Mouse (Mus musculus) forebrain, embryonic 12.5 days (tissue): Measurements from ENCODE around the gene Hmx1. TPM values are rescaled to one million over a fixed set of nuclear protein-coding genes. Genes with fewer than 3 reads are reported as not detected.

ENCODE experiments used
- ATAC-seq: fragments of 200-750 bp; cut with Nextera tagmentation; 2 replicates; pipeline ENCODE4 v1.8.0; 2017; ENCODE audit warnings: moderate TSS enrichment; ENCODE audit not compliant: low FRiP score
- H3K27ac ChIP-seq: fragments of 300-500 bp; sonication (generic); 2 replicates; pipeline ENCODE4 v1.5.1; 2016; ENCODE audit warnings: mild to moderate bottlenecking
- H3K27me3 ChIP-seq: fragments of 300-500 bp; sonication (generic); 2 replicates; pipeline ENCODE4 v1.6.1; 2016; ENCODE audit warnings: mild to moderate bottlenecking
- H3K36me3 ChIP-seq: fragments of 300-500 bp; sonication (generic); replicated peaks from 2 replicates; pipeline ENCODE4 v1.6.1; 2016; ENCODE audit warnings: mild to moderate bottlenecking
- H3K4me1 ChIP-seq: fragments of 300-500 bp; sonication (generic); 2 replicates; pipeline ENCODE4 v1.6.1; 2016
- H3K4me2 ChIP-seq: fragments of 300-500 bp; sonication (generic); 2 replicates; pipeline ENCODE4 v1.6.1; 2016; ENCODE audit warnings: mild to moderate bottlenecking, moderate library complexity
- H3K4me3 ChIP-seq: fragments of 300-500 bp; sonication (generic); replicated peaks from 2 replicates; pipeline ENCODE4 v1.5.1; 2016; ENCODE audit warnings: mild to moderate bottlenecking
- H3K9ac ChIP-seq: fragments of 300-500 bp; sonication (generic); 2 replicates; pipeline ENCODE4 v1.6.1; 2016; ENCODE audit warnings: mild to moderate bottlenecking
- H3K9me3 ChIP-seq: fragments of 300-500 bp; sonication (generic); 2 replicates; pipeline ENCODE4 v1.6.1; 2016
- whole genome bisulfite sequencing: fragments of 180-500 bp; shearing (Covaris S2); methylation state at CpG from one replicate; pipeline ENCODE4 v1.1.7; 2016; 5-methylcytosine and 5-hydroxymethylcytosine counted together
- polyA plus RNA-seq: library from polyadenylated mRNA; unstranded; fragments of >200 nt; fragmentation: Nextera tagmentation; extraction: Ambion mirVana; gene quantifications from 2 replicates; pipeline ENCODE4 v1.2.1, GENCODE M21; 2016

Hmx1 gene
- 0.51 and 0.86 TPM in 2 replicates for polyA plus RNA-seq

DNA sequence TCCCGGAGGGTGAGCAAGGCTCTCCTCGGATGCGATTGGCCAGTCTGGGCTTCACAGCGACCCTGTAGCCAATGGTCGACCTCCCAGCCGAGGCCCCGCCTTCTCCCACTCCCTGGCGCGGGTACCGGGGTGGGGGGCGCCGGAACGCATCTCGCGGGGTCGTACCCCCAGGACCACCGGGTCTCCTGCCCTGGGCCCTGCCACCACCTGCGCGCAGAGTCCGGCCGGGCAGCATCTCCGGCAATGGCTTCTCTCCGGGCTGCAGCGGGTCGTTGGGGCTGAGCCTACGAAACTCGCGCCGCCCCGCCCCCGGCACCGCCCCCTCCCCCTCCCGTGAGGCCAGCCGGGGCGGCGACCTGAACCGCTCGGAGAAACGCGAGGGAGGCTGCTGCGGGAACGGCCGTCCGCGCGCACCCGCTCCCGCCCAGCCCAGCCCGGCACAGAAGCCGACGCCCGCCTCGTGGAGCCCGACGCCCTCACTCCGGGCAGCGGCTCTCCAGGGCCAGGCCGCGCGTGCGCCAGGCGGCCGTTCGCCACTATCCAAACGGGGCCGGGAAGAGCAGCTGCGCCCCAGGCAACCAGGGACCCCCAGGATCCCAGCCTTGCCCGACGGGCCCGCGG is at the start of gene Hmx1:
Hmx1 (plus strand) TSS at position 618 of the 621 bp plus-strand sequence.
- Histone ChIP-seq H3K4me2 (peak within 1 kb of the TSS; percentile 75), H3K27ac (no peak within 1 kb of the TSS), H3K4me1 (peaks cover 27% of the 10 kb centered on the region), H3K36me3 (no peaks in the 10 kb centered on the region), H3K4me3 (peak within 1 kb of the TSS; percentile 54), H3K27me3 (peaks cover 100% of the 10 kb centered on the region), H3K9ac (peak within 1 kb of the TSS; percentile 17; the same call in 1 of the 2 replicates), H3K9me3 (no peaks in the 10 kb centered on the region)
- ATAC-seq, result peak; percentile 95
- WGBS, result under 1% methylated on average over 50 of the region's 71 CpGs

DNA sequence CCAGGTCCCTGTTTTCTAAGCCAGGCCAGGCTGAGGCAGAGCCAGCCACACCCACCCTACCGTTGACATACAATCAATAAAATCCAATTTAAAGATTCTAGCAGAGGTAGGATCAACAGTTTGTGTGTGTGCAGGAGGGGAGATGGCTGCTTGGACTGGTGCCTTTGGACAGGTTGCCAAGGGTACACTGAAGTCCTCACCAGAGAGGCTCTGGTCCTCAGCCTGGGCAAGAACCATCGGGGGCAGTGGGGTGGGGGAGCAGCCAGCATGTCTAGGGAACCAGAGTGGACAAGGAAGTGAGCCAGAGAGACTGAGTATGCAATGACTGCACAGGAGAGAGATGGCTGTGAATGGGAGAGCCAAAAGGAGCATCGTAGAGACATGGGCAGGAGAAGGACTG is 43.8 kb upstream of the Hmx1 start:
- ATAC-seq, result no peak
- 89% methylated on average over 3 of the region's 3 CpGs for WGBS
- no peaks in the 10 kb centered on the region for H3K9me3 ChIP-seq
- no peaks in the 10 kb centered on the region for H3K4me1 ChIP-seq
- no peak overlapping the region for H3K4me2 ChIP-seq
- no peak overlapping the region for H3K27ac ChIP-seq
- peaks cover 9% of the 10 kb centered on the region; the same call in 1 of the 2 replicates for H3K27me3 ChIP-seq
- no peak overlapping the region for H3K9ac ChIP-seq
- no peaks in the 10 kb centered on the region for H3K36me3 ChIP-seq
- H3K4me3 ChIP-seq, result no peak overlapping the region

DNA sequence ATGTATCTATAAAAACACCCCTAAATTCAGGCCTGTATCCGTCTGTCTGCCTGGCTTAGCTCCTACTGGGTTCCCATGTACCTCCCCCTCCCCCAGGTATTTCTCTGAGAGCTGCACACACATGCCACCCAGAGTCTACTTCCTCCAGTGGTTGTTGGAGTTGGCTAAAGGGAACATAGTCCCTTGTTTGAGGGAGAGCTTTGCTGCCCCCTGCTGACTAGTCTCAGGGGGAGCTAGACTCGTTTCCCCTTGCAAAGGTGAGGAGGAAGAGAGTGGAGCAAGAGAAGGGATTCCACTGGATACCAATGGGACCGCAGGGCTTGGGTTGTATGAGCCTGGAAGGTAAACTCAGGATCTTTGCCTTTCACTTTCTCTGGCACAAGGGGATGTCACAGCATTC is 40.1 kb upstream of the Hmx1 start:
- peaks cover 9% of the 10 kb centered on the region; the same call in 1 of the 2 replicates for H3K27me3 ChIP-seq
- no peaks in the 10 kb centered on the region for H3K36me3 ChIP-seq
- no peak overlapping the region for H3K9ac ChIP-seq
- no peaks in the 10 kb centered on the region for H3K4me1 ChIP-seq
- H3K4me3 ChIP-seq, result no peak overlapping the region
- H3K9me3 ChIP-seq, result no peaks in the 10 kb centered on the region
- ATAC-seq, result 0 out of 2 replicates have a peak, but pooled peaks have one; percentile 17
- WGBS, result 13% methylated on average over 3 of the region's 3 CpGs
- H3K27ac ChIP-seq, result no peak overlapping the region
- H3K4me2 ChIP-seq, result no peak overlapping the region

DNA sequence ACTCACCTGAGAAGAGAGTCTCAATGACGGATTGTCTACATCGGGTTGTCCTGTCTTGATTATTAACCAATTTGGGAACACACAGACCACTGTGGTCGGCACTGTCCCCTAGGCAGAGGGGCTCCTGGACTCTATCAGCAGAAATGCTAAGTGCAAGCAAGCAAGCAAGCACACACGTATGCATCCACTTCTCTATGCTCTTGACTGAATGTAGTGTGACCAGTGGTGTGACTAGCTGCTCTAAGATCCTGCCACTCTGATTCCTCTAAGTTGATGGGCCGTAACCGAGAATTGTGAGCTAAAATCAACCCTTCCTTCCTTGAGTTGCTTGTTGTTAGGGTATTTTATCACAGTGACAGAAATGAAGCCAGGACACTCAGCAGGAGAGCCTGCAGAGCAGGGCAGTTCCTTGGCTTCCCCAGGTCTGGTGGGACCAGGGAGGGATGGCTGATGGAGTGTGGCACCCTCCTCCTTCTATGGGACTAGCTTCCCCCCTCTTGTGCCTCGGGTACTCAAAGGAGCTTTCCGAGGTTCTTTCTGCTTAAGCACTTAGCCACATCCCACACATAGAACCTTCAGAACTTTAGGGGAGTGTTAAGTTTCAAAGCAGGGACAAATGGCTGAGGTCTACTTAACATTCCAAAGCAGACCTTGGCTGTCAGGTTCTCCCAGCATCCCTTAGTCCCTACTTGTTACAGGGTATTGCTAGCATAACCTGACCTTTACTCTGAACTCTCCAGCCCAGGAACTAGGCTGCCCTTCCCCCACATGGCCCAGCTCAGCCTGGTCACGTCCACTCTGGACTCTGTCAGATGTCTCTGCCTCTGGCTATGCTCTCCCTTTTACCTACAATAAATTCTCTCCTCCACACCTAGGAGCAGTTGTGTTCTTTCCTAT is 31.1 kb upstream of the Hmx1 start:
- H3K9me3 ChIP-seq, result no peaks in the 10 kb centered on the region
- H3K4me2 ChIP-seq, result no peak overlapping the region
- ATAC-seq, result no peak
- no peaks in the 10 kb centered on the region for H3K36me3 ChIP-seq
- no peaks in the 10 kb centered on the region for H3K4me1 ChIP-seq
- no peak overlapping the region for H3K27ac ChIP-seq
- no peak overlapping the region for H3K4me3 ChIP-seq
- H3K27me3 ChIP-seq, result no peaks in the 10 kb centered on the region; the same call in 1 of the 2 replicates
- WGBS, result 62% methylated on average over 9 of the region's 9 CpGs
- no peak overlapping the region for H3K9ac ChIP-seq

DNA sequence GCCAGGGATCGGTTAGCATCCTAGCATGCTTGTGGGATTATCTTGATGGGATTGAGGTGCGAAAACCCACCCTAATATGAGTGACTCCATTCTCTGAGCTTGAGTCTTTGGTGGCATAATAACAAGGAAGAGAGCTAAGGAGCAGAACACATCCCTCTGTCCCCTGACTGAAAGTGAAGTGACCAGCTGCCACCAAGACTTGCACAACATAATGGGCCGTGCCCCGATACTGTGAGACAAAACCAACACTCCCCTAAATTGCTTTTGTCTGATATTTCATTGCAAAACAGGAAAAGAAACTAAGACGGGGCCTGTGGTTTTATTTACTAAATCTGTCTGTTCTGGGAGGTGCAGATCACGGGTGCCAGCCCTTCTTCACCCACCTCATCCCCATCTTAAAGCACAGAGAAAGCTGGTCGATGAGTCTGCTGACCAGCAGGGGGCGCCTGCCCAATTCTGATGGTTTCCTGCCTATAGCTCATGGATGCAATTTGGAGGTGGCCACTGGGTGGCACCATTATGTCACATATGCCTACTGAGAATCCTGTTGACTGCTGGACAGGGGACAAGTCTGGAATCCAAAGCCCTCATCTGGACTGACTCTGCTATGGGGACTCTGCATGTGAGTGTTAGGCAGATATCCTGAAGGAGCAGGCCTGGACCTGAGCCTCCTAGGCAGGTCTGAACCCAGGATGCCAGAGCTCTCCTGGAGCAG is 27.2 kb upstream of the Hmx1 start:
- no peak overlapping the region for H3K9ac ChIP-seq
- 48% methylated on average over 8 of the region's 8 CpGs for WGBS
- peak; percentile 79 for ATAC-seq
- H3K4me3 ChIP-seq, result no peak overlapping the region
- no peaks in the 10 kb centered on the region for H3K36me3 ChIP-seq
- no peaks in the 10 kb centered on the region for H3K4me1 ChIP-seq
- no peak overlapping the region for H3K4me2 ChIP-seq
- H3K9me3 ChIP-seq, result no peaks in the 10 kb centered on the region
- H3K27me3 ChIP-seq, result peaks cover 30% of the 10 kb centered on the region
- no peak overlapping the region for H3K27ac ChIP-seq

DNA sequence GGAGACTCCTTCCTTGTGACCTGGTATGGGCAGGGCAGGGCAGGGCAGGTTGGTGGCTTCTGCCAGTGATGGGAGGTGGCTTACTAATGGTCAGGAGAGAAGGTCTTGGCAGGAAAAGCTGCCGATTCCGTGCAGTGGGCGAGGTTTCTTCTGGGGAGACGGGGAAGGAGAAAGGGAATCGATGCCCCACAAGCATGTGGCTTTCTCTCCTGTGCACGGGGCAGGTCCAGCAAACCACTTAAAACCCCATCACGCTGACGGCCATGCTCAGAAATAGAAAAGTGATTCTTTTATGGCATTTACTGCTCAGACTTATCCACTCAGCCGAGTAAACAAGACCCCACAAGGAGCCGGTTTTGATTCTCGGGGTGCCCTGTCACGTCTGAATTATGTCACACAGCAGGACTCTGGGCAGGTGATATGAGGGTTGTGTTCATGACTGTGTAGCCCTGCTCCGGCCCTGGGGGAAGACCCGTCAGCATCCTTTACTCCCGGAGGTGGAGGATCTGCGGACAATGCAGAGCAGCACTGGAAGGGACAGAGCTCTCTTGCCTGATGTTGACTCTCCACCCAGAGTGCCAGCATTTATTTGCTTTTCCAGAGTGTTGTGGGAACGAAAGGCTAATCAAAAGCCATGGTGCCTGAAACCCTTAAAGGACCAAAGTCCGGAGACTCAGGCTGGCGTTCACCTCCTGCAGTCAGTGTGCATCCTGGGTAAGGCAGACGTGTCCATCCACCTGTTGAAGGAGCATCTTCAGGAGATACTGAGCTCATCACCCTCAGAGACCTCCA is 22.5 kb upstream of the Hmx1 start:
- H3K9ac ChIP-seq, result no peak overlapping the region
- H3K9me3 ChIP-seq, result 0 out of 2 replicates have a peak, but pooled peaks cover 7% of the 10 kb centered on the region
- H3K4me3 ChIP-seq, result no peak overlapping the region
- no peak overlapping the region for H3K27ac ChIP-seq
- no peak overlapping the region for H3K4me2 ChIP-seq
- no peak for ATAC-seq
- WGBS, result 78% methylated on average over 20 of the region's 20 CpGs
- H3K4me1 ChIP-seq, result no peaks in the 10 kb centered on the region
- H3K36me3 ChIP-seq, result no peaks in the 10 kb centered on the region
- H3K27me3 ChIP-seq, result peaks cover 30% of the 10 kb centered on the region

DNA sequence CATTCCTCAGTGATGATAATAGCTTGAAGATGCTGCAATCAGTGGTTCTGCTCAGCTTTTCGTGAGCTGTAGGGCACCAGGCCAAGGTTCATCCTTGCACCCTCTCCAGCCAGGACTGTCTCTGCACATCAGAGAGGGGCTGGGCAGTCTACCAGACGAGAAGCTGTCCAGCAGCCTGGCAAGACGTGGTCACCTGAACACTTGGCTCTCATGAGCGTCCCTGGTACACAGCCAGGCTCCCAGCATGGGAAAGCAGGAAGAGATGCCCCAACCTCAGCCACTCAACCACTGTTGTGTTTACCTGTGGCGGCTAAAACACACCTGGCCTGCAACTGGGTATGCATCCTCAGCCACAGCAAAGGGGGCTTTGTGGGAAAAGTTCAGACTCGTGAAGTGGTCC is 20.0 kb upstream of the Hmx1 start:
- Histone ChIP-seq H3K4me3 (no peak overlapping the region), H3K4me2 (no peak overlapping the region), H3K36me3 (no peaks in the 10 kb centered on the region), H3K9ac (no peak overlapping the region), H3K27ac (no peak overlapping the region), H3K9me3 (0 out of 2 replicates have a peak, but pooled peaks cover 7% of the 10 kb centered on the region), H3K4me1 (no peaks in the 10 kb centered on the region), H3K27me3 (peaks cover 30% of the 10 kb centered on the region)
- 79% methylated on average over 6 of the region's 6 CpGs for WGBS
- ATAC-seq, result no peak

DNA sequence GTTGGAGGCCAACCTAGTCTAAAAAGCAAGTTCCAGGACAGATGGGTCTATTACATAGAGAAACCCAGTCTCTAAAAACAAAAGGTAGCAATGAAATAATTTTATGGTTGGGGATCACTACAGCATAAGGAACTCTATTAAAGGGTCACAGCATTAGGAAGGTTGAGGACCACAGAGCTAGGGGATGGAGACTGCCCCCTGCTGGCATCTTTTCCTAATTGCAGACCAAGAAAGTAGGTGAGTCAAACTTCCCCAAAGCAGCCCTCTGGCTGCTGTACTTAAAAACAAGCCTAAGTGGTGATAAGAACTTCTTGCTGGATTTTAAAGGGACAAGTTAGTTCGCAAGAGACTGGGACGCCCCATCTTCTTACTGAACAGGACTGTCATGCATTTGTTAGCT is 9.8 kb upstream of the Hmx1 start:
- no peaks in the 10 kb centered on the region for H3K36me3 ChIP-seq
- H3K27me3 ChIP-seq, result peaks cover 94% of the 10 kb centered on the region
- no peak overlapping the region for H3K27ac ChIP-seq
- no peak overlapping the region for H3K4me2 ChIP-seq
- H3K4me1 ChIP-seq, result no peaks in the 10 kb centered on the region
- WGBS, result 41% methylated on average over 2 of the region's 2 CpGs
- no peak overlapping the region for H3K9ac ChIP-seq
- ATAC-seq, result no peak
- no peak overlapping the region for H3K4me3 ChIP-seq
- no peaks in the 10 kb centered on the region for H3K9me3 ChIP-seq

DNA sequence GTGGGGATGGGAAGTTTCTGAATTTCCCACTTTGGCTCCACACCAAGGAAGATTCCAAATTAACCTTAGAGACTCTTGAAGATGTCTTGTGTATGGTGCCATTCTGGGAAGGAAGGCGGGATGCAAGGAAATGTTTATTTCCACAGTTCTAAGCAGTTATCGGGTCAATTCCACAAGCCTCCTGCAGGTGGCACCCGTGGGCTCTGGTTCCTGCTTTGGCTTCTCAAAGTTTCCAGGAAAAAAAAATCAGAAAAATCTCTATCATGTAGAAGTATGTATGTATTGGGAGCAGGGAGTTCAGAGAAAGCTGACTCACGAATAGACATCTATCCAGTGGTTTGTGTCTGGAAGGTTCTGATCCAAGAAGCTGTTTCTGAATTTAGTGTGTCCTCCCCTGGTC is 9.1 kb upstream of the Hmx1 start:
- Histone ChIP-seq H3K4me1 (no peaks in the 10 kb centered on the region), H3K4me2 (no peak overlapping the region), H3K9me3 (no peaks in the 10 kb centered on the region), H3K36me3 (no peaks in the 10 kb centered on the region), H3K9ac (no peak overlapping the region), H3K27me3 (peaks cover 98% of the 10 kb centered on the region), H3K4me3 (no peak overlapping the region), H3K27ac (no peak overlapping the region)
- ATAC-seq, result no peak
- WGBS, result 3% methylated on average over 4 of the region's 4 CpGs

DNA sequence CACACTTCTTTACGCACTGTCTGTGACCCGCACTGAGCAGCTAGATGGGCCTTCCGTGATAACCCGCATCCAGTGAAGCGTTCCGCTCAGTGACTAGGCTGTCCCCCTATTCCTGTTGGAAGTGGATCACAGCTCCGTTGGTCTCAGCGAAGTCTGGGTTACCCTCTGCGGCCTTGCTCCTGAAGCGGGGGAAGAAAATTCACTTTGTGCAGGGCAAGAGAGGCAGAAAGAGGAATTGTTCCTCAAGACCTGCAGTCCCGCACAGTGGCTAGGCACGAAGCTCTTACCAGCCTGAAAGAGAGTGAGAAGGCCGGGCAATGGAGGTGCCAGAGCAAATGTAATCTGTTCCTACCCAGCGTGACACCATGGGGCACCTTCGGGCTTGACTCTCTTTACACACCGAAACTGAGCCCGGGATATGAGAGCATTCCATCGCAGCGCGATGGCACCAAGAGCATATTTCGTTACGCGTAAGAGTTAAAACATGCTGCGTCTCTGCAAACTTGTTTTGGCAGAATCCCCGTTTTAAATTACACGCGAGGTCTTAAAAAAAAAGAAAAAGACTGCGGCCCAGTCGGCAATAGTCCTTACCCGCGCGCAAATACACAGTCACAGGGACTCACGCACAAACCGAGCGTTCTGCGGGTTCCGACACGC is 946 bp upstream of the Hmx1 start:
- ATAC-seq, result no peak
- Histone ChIP-seq H3K4me1 (peaks cover 27% of the 10 kb centered on the region), H3K4me2 (peak overlapping the region; percentile 75)

DNA sequence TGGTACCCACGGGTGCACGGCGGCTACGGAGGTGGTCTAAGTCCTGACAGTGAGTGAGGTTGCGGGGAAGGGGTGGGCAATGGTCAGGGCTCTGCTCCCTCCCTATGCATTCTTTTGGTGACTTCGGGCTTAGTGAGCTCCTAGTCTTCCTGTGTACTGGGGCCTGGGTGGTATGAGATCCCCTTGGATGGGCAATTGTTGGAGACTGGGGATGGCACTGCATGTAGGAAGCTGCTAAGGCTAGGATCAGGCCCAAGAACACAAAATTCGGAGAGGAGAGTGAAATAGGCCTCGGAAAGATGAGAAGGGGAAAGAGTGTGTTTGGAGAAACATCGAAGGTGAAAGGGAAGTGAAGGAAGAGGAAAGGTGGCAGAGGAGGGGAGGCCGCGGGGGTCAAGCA is 533 bp downstream of the Hmx1 start:
- Histone ChIP-seq H3K9me3 (no peaks in the 10 kb centered on the region), H3K36me3 (no peaks in the 10 kb centered on the region), H3K27ac (no peak overlapping the region), H3K4me1 (peaks cover 27% of the 10 kb centered on the region), H3K27me3 (peaks cover 100% of the 10 kb centered on the region), H3K9ac (no peak overlapping the region), H3K4me2 (peak overlapping the region; percentile 75), H3K4me3 (peak overlapping the region; percentile 54)
- WGBS, result 3% methylated on average over 11 of the region's 11 CpGs
- ATAC-seq, result no peak

More for the DNA sequence above, 946 bp upstream of the Hmx1 start:
- H3K27me3 ChIP-seq, result peaks cover 100% of the 10 kb centered on the region
- no peak overlapping the region for H3K27ac ChIP-seq
- H3K4me3 ChIP-seq, result peak overlapping the region; percentile 54
- no peaks in the 10 kb centered on the region for H3K36me3 ChIP-seq
- H3K9me3 ChIP-seq, result no peaks in the 10 kb centered on the region
- under 1% methylated on average over 38 of the region's 38 CpGs for WGBS
- no peak overlapping the region for H3K9ac ChIP-seq
